Mouse (Mus musculus) adrenal gland, adult 18-20 months (tissue): ENCODE measurements around the gene Rpa2. TPM values are rescaled to one million over a fixed set of nuclear protein-coding genes. Genes with fewer than 3 reads are reported as not detected.
"Not testable (repeated sequence)": the region's sequence is repeated elsewhere in the genome, so short reads cannot be mapped to it uniquely, and the experiment has no call there.

Source experiments
- DNase-seq, 2 experiments: peaks; one replicate each; pipeline ENCODE4 v3.0.0; 2021 to 2022; ENCODE audit warnings: low spot score in 2 of 2
- long read RNA-seq, 2 experiments: library from polyadenylated mRNA; stranded (forward); transcript quantifications; one replicate each; pipeline ENCODE4 v2.0.0; 2021
- total RNA-seq, 2 experiments: library from RNA; stranded (reverse); gene quantifications; 1 replicate in 1 of 2; 2 replicates in 1 of 2; pipeline ENCODE4 v1.2.3; 2021

Rpa2 gene
- 1 to 10 TPM; 5.2 to 7.2 TPM for total RNA-seq
- long read RNA-seq, experiment 1, partial matches to known transcripts = 0 of 3 reads
- long read RNA-seq, experiment 1, other reads (novel, unspliced or antisense) = 1 of 3 reads
- long read RNA-seq, experiment 2, transcript Rpa2-201 (9 exons, 1,813 nt) = major isoform, 29 of 29 reads
- long read RNA-seq, experiment 2, partial matches to known transcripts = 0 of 29 reads
- long read RNA-seq, experiment 2, other reads (novel, unspliced or antisense) = 0 of 29 reads

- peak; percentile 96 for DNase-seq
These were observed at the start of gene Rpa2 for GRCm38 (mm10) chr4:132767914-132768876. TSS of gene Rpa2 (plus strand) at chr4:132768332.

GRCm38 (mm10) chr4:132728233-132728632 is 39.9 kb upstream of the Rpa2 start:
- DNase-seq = no peak

GRCm38 (mm10) chr4:132731616-132732015 is 36.5 kb upstream of the Rpa2 start:
- no peak for DNase-seq

- DNase-seq = peak; percentile 90 to 93
These were observed 35.9 kb upstream of the Rpa2 start, which contains the start of gene Xkr8 for GRCm38 (mm10) chr4:132732148-132732684. TSS of gene Xkr8 (minus strand) at chr4:132732546.

DNA sequence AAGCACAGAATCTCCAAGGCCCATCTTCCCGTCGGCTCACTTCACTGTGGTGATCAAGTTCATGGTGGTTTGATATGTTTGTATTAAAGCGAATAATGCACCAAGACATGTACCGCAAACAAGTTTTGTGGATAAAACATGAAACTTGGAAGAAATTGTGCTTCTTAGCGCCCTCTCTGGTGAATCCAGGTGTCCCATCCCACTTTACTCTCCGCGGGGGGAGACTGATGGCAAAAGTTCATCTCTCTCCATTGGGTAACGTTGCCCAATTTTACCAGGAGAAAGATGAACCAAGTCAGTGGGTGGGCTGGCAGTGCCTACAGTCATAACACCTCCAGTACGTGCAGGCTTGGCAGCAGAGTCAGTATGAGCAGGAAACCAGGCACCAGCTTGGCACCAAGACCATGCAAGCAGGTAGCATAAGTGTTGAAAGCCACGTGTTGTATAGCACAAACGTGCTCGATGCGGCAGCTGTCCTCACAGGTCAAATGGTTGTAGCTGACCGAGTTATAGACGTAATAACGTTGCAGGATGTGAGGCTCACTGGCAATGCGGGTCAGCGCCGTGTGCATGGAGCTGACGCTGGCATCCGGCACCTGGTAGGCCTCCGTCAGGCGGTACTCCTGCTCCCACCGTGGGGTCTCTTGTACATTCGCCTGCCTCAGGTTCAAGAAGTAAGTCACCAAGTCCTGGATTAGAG is 34.9 kb upstream of the Rpa2 start:
- DNase-seq = no peak

DNA sequence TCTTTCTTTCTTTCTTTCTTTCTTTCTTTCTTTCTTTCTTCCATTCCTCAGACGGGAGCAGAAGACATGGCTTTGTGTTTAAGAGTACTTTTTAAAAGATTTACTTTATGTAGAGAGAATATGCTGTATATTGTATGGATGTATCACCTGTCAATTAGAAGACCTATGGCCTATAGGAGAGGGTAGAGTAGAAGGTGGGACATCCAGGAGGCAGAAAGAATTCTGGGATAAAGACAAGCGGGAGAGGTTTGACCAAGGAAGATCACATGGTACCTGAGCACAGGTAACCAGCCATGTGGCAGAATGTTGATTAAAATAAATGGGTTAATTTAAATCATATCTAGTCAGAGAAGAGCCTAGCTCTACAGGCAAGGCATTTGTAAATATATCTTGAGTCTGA is 33.4 kb upstream of the Rpa2 start:
- no peak for DNase-seq

- DNase-seq = no peak
These were observed 32.7 kb upstream of the Rpa2 start for GRCm38 (mm10) chr4:132735389-132735788.

GRCm38 (mm10) chr4:132735894-132736293 is 32.2 kb upstream of the Rpa2 start:
- DNase-seq = no peak

DNA sequence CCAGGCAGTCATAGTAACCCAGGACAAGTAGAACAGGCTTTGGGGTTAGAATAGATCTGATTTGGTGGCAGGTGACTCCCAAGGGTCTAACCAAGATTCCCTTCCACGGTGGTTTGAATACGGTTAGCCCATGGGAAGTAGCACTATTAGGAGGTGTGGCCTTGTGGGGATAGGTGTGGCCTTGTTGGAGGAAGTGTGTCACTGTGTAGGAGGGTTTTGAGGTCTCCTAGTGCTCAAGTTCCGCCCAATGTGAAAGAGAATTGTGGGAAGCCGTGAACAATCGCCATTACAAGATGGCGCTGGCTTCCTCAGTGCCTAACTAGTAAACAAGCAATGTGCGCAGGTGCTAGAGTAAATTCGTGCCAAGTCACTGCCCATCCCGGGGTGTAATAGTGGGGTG is 31.0 kb upstream of the Rpa2 start:
- not testable (repeated sequence) for DNase-seq

GRCm38 (mm10) chr4:132741491-132741890 is 26.6 kb upstream of the Rpa2 start:
- DNase-seq = no peak

GRCm38 (mm10) chr4:132743992-132744911 is 23.9 kb upstream of the Rpa2 start:
- DNase-seq = no peak

DNA sequence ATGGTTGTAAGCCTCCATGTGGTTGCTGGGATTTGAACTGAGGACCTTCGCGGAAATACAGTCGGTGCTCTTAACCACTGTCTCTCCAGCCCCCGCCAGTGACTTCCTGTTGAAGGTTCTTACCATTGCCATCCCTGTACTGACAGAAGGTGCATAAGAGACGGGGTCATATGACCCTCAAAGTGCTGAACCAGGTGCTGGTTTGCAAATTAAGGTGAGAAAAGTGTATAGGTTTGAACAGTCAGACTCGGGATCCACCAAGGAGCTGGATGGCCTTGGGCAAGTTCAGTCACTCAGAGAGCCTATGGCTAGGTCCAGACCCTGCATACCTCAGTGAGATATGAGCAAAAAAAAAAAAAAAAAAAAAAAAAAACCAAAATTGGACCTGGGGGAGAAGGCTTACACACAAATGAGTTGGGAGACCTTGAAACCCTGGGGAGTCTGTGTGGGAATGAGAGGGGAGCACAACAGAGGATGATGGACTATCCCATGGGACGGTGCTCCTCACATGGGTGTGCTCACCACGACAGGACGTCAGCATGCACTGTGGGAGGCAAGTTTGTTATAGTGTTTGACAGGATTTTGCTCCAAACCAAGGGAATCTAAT is 21.1 kb upstream of the Rpa2 start:
- DNase-seq = no peak

- no peak for DNase-seq
These were observed 20.4 kb upstream of the Rpa2 start for GRCm38 (mm10) chr4:132747664-132748259.

DNA sequence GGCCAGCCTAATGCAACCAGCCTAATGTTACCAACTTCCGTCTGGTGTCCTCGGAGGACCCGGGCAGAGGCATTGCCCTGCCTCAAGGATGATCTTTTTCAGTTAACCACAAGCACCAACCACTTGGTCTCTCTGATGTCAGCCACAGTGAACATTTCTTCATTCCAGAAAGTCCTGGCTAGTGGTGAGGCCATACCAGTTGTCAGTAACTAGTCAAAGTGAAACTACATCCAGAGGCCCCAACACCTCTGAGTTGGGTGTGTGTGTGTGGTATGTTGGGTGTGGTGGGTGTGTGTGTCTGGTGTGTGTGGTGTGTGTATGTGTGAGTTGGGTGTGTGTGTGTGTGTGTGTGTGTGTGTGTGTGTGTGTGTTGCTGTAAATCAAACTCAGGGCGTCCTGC is 19.4 kb upstream of the Rpa2 start:
- DNase-seq = no peak

DNA sequence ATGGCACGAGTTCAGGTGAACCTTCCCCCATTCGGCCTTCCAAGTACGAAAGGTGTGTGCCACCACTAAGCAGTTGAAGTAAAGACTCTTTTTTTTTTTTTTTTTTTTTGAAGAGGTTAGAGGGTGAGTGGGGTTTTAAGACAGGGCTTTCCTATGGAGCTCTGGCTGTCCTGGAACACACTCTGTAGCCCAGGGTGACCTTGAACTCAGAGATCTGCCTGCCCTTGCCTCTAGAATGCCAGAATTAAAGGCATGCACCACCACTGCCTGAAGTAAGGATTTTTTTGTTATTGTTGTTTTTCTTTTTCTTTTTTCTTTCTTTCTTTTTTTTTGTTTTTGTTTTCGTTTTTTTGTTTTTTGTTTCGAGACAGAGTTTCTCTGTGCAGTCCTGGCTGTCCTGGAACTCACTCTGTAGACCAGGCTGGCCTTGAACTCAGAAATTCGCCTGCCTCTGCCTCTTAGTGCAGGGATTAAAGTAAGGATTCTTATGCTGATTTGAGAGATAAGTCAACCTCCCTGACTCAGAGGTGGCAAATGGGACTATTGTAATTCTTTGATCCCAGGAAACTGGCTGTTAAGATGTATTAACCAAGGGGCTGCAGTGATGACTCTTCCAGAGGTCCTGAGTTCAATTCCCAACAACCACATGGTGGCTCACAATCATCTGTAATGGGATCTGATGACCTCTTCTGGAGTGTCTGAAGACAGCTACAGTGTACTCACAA is 18.7 kb upstream of the Rpa2 start:
- DNase-seq = no peak

GRCm38 (mm10) chr4:132752992-132753391 is 15.1 kb upstream of the Rpa2 start:
- DNase-seq = no peak

DNA sequence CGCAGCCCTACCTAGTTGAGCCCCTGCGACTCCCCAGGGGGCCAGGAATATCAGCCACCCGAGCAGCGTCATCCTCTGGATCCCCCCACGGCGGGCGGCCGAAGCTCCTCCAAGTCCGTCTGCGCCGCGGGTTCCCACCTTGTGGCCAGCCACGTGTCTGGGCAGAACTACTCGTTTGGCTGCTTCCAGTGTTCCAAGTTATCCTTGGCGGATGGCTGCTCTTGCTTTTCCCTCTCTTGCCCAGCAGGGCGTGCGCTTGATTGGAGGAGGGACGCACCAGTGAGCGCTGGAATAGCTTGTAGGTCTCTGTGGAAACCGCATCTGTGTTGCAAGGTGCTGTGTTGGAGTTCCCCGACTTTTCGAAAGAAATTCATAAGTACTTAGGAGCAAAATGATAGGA is 11.2 kb upstream of the Rpa2 start, which contains the start of gene Smpdl3b:
TSS of gene Smpdl3b (minus strand) at position 279 of the 400 bp plus-strand sequence.
- peak; percentile 63 to 66 for DNase-seq

- no peak for DNase-seq
These were observed 10.3 kb upstream of the Rpa2 start for GRCm38 (mm10) chr4:132757633-132758351.
